Mouse (Mus musculus) midbrain, embryonic 10.5 days (tissue): Measurements from ENCODE around the gene Phf21b. TPM values are rescaled to one million over a fixed set of nuclear protein-coding genes. Genes with fewer than 3 reads are reported as not detected.

Experiments used
- DNase-seq: peaks from one replicate; pipeline ENCODE4 v3.0.0-alpha.2; 2017; ENCODE audit warnings: low spot score
- H3K27ac ChIP-seq: fragments of 300-500 bp; sonication (generic); replicated peaks from 2 replicates; pipeline ENCODE4 v1.5.1; 2016; ENCODE audit warnings: mild to moderate bottlenecking
- H3K27me3 ChIP-seq: fragments of 300-500 bp; sonication (generic); 2 replicates; pipeline ENCODE4 v1.6.1; 2016; ENCODE audit warnings: low read depth, mild to moderate bottlenecking; ENCODE audit not compliant: poor library complexity, severe bottlenecking
- H3K36me3 ChIP-seq: fragments of 300-500 bp; sonication (generic); 2 replicates; pipeline ENCODE4 v1.6.1; 2016; ENCODE audit warnings: mild to moderate bottlenecking, moderate library complexity
- H3K4me1 ChIP-seq: fragments of 300-500 bp; sonication (generic); 2 replicates; pipeline ENCODE4 v1.6.1; 2016
- H3K4me3 ChIP-seq: fragments of 300-500 bp; sonication (generic); 2 replicates; pipeline ENCODE4 v1.5.1; 2016; ENCODE audit warnings: mild to moderate bottlenecking, moderate library complexity
- H3K9me3 ChIP-seq: fragments of 300-500 bp; sonication (generic); replicated peaks from 2 replicates; pipeline ENCODE4 v1.6.1; 2016; ENCODE audit warnings: mild to moderate bottlenecking
- WGBS: fragments of 180-500 bp; shearing (Covaris S2); methylation state at CpG from one replicate; pipeline ENCODE4 v1.1.7; 2016; 5-methylcytosine and 5-hydroxymethylcytosine counted together
- polyA plus RNA-seq: library from polyadenylated mRNA; unstranded; fragments of >200 nt; fragmentation: Nextera tagmentation; extraction: Ambion mirVana; gene quantifications from 2 replicates; pipeline ENCODE4 v1.2.1, GENCODE M21; 2016

The Phf21b gene
- polyA plus RNA-seq, 1 experiment from 2014 or later: 9.5 TPM

DNA sequence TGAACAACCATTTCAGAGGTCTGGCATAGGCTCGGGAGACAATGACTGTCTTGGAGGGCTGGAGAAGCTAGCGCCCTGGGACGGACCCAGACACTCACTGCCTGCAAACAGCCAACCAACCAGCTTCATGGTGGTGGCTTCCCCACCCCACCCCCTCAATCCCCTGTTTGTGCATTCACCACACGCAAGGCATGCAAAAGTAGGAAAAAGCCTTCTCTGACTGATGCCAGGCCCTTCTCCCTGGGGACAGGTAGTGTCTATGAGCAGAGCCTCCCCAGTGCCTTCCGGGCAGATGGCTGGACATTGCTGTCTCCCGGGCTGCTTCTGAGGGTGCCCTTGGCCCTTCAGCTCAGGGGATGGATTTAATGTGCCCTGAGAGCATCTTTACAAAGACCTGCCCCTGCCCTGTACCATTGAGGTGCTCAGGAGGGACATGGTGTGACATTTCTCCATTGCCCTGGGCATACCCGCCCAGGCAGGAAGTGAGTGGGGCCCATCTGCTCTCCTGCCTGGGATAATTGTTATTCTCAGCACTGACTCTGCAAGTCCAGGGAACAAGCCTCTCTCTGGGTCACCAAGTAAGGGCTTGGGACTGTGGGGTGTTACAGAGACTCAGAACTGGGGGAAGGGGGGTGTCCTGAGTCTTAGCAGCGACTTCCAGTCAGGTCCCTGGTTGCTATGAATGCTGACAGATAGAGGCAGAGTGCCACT is 93.0 kb downstream of the Phf21b start:
- Histone ChIP-seq H3K9me3 (no peaks in the 10 kb centered on the region), H3K36me3 (no peaks in the 10 kb centered on the region), H3K27ac (peak overlapping the region; percentile 19), H3K4me3 (no peak overlapping the region), H3K4me1 (peaks cover 22% of the 10 kb centered on the region), H3K27me3 (peaks cover 10% of the 10 kb centered on the region)
- DNase-seq: no peak
- WGBS: 79% methylated on average over 8 of the region's 8 CpGs

DNA sequence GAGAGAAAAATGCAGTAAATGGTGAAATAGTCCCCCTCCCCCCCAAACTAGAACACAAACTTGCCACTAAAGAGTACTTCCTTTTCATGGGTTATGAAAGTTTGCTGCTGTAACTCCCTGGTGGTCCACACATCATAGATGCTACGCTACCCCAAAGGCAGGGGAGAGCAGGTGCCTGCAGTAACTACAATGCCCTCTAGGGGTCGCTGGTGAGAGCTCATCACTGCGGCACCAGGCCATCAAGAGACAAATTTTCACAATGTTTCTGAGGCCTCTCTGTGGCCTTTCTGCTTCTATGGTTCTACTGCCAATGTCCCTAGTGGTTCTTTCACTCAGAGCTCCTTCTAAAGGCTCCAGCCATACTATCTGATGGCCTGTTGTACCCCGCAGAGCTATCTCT is 97.4 kb downstream of the Phf21b start:
- Histone ChIP-seq H3K36me3 (no peaks in the 10 kb centered on the region), H3K4me1 (peaks cover 48% of the 10 kb centered on the region), H3K27me3 (peaks cover 37% of the 10 kb centered on the region), H3K4me3 (no peak overlapping the region), H3K27ac (no peak overlapping the region), H3K9me3 (no peaks in the 10 kb centered on the region)
- peak; percentile 70 for DNase-seq
- 30% methylated on average over 4 of the region's 4 CpGs for WGBS

DNA sequence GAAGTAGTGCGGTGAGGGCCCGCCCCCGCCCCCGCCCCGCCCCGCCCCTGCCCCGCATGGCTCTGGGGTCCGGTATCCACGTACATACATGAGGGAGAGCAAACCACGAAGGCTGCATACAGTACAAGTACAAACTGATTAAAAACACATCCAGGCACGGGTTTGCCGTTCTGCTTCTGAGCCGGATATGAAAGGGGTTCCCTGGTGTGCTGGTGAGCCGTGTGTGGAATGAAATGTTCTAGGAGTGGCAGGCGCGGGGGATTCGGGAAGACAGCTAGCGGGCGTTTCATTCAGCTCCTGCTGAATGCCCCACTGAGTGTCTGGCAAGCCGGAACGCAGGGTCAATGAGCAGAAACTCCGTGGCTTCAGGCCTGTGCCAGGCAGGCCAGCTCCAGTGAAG is 99.4 kb downstream of the Phf21b start:
- Histone ChIP-seq H3K27me3 (peaks cover 37% of the 10 kb centered on the region), H3K4me3 (peak overlapping the region; percentile 54), H3K36me3 (no peaks in the 10 kb centered on the region), H3K27ac (peak overlapping the region; percentile 61; the same call in 1 of the 2 replicates), H3K9me3 (no peaks in the 10 kb centered on the region), H3K4me1 (peaks cover 43% of the 10 kb centered on the region)
- WGBS: 1% methylated on average over 22 of the region's 22 CpGs
- peak; percentile 52 for DNase-seq

DNA sequence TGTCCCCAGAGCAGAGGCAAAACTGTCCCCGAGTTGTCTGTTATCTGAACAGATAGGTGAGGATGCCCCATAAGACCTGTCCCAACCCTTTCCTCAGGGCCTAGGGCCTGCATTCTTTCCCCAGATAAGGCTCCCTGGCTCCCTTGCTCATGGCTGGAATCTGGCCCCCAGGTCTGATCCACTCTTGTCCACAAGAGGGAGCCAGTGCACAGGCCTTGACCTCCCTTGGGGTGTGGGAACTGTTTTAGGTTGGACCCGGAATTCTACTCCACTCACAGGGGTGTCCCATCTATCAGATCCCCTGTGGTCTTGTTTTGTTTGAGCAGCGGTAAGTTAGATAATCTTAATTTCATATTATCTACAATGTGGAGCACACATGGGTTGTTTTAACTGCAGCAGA is 100.9 kb downstream of the Phf21b start:
- no peak overlapping the region for H3K4me3 ChIP-seq
- no peak overlapping the region for H3K27ac ChIP-seq
- H3K4me1 ChIP-seq: peaks cover 43% of the 10 kb centered on the region
- H3K36me3 ChIP-seq: no peaks in the 10 kb centered on the region
- H3K9me3 ChIP-seq: no peaks in the 10 kb centered on the region
- 12% methylated on average over 3 of the region's 3 CpGs for WGBS
- peak; percentile 83 for DNase-seq
- H3K27me3 ChIP-seq: peaks cover 37% of the 10 kb centered on the region

DNA sequence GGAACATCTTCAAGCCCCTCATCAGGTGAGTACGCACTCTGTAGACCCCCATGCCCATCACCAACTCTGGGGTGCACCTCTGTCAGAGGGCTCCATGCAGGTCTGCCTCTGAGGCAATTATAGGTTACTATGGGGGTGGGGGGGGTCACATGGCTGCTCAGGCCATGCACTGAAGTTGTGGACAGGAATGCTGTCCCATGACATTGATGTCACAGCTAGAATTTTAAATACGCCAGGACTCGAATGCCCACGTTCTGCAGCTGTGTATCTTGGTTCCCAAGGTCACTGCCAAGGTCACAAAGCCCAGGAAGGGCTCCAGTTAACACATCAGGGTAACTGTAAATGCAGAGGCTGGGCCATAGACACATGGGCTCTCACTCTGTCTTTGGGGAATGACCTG is 110.0 kb downstream of the Phf21b start:
- H3K27ac ChIP-seq: no peak overlapping the region
- H3K4me3 ChIP-seq: no peak overlapping the region
- no peaks in the 10 kb centered on the region for H3K9me3 ChIP-seq
- no peak for DNase-seq
- H3K27me3 ChIP-seq: no peaks in the 10 kb centered on the region
- H3K4me1 ChIP-seq: peaks cover 11% of the 10 kb centered on the region
- H3K36me3 ChIP-seq: no peaks in the 10 kb centered on the region
- 93% methylated on average over 4 of the region's 4 CpGs for WGBS

DNA sequence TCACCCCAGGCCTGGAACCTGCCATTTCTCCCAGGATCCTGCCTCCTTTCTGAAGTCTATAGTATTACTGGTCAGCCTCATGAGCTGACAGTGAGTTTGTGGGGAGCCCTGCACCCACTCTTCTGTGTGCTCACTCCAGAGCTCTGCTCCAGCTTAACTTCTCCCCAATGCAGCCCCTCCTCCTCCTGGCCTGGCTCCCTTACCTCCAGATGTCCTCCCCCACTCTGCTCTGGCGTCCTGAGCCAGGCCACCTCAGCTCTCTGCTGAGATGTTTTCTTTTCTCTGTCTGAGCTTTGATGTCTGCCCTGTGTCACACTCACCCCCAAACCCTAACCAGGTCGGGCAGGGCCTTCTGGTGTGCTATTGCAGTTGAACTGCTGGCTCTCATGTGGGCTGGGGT is 111.5 kb downstream of the Phf21b start:
- Histone ChIP-seq H3K27ac (no peak overlapping the region; the same call in 1 of the 2 replicates), H3K27me3 (no peaks in the 10 kb centered on the region), H3K4me3 (no peak overlapping the region), H3K4me1 (peaks cover 11% of the 10 kb centered on the region), H3K36me3 (no peaks in the 10 kb centered on the region), H3K9me3 (no peaks in the 10 kb centered on the region)
- 22% methylated on average over 2 of the region's 2 CpGs for WGBS
- DNase-seq: no peak

DNA sequence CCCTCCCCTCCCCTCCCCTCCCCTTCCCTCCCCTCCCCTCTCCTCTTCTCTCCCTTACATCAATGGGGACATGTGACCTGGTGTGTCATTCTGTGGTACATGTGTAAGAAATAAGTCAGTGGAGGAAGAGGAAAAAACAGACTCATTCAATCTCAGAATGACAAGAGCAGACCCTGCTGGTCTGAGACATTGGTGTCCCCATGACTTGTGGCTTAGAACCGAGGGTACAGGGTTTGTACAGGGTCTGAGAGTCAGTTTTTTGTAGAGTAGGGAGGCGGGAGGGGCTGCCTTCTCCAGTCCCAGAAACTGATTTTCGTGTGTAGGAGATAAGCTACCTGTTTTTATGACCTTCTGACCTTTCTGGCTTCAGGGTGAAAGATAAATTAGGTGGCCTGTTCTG is 112.5 kb downstream of the Phf21b start:
- Histone ChIP-seq H3K36me3 (no peaks in the 10 kb centered on the region), H3K4me3 (no peak overlapping the region), H3K27ac (no peak overlapping the region), H3K4me1 (peaks cover 11% of the 10 kb centered on the region), H3K9me3 (no peaks in the 10 kb centered on the region), H3K27me3 (no peaks in the 10 kb centered on the region)
- 28% methylated on average over 3 of the region's 3 CpGs for WGBS
- DNase-seq: no peak

DNA sequence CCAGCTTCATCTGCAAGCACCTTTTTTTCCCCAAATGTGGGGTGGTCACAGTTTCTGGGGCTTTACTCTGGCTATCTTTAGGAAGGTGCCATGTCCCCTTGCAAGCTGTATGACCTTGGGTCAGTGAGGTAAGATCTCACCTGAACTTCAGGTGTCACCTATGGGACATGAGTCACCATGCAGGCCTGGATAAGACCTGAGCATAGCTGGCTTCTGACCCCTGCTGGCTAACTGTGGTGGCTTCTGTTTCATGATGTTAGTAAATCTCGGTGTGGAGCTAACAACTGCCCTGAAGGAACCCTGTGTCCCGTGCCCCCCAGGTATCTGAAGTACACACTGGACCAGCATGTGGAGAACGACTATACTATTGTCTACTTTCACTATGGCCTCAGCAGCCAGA is 114.3 kb downstream of the Phf21b start:
- Histone ChIP-seq H3K9me3 (no peaks in the 10 kb centered on the region), H3K4me3 (no peak overlapping the region), H3K36me3 (no peaks in the 10 kb centered on the region), H3K27me3 (no peaks in the 10 kb centered on the region), H3K27ac (no peak overlapping the region), H3K4me1 (peaks cover 21% of the 10 kb centered on the region)
- 86% methylated on average over 3 of the region's 3 CpGs for WGBS
- DNase-seq: no peak

DNA sequence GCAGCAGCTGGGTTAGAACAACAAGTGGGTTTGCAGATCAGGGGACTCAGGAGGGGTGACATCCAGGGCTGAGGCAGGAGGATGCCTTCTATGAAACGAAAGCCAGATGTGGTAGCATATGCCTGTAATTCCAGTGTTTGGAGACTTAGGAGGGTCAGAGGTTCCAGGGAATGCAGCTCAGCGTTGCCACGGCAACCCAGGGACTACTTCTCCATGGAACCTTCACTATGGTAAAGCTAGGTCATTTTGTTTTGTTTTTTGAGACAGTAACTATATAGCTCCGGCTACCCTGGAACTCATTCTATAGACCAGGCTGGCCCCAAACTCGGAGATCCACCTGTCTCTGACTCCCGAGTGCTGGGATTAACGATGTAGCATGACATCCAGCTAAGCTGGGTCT is 117.6 kb downstream of the Phf21b start:
- peak; percentile 20 for DNase-seq
- WGBS: 89% methylated on average over 7 of the region's 7 CpGs
- Histone ChIP-seq H3K4me3 (no peak overlapping the region), H3K36me3 (no peaks in the 10 kb centered on the region), H3K27me3 (no peaks in the 10 kb centered on the region), H3K4me1 (peaks cover 13% of the 10 kb centered on the region), H3K9me3 (no peaks in the 10 kb centered on the region), H3K27ac (no peak overlapping the region)

DNA sequence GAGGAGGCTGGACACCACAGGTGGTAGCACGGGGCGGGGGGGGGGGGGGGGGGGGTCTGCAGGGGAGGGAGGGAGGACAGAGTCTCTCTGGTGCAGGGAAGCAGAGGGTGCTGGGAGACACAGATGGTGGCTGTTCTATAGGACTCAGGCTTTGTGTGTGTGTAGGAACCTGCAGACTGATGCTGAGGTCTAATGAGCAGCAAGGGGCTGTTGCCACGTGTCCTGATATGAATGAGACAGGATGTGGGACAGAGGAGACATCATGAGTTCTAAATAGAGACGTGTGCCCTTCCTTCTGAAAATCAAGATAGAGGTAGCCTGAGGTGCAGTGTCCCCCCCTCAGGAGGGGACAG is 118.9 kb downstream of the Phf21b start:
- WGBS: 65% methylated on average over 2 of the region's 4 CpGs
- no peaks in the 10 kb centered on the region for H3K9me3 ChIP-seq
- H3K4me1 ChIP-seq: peaks cover 18% of the 10 kb centered on the region
- no peaks in the 10 kb centered on the region for H3K27me3 ChIP-seq
- no peak for DNase-seq
- no peaks in the 10 kb centered on the region for H3K36me3 ChIP-seq
- no peak overlapping the region for H3K4me3 ChIP-seq
- H3K27ac ChIP-seq: no peak overlapping the region

DNA sequence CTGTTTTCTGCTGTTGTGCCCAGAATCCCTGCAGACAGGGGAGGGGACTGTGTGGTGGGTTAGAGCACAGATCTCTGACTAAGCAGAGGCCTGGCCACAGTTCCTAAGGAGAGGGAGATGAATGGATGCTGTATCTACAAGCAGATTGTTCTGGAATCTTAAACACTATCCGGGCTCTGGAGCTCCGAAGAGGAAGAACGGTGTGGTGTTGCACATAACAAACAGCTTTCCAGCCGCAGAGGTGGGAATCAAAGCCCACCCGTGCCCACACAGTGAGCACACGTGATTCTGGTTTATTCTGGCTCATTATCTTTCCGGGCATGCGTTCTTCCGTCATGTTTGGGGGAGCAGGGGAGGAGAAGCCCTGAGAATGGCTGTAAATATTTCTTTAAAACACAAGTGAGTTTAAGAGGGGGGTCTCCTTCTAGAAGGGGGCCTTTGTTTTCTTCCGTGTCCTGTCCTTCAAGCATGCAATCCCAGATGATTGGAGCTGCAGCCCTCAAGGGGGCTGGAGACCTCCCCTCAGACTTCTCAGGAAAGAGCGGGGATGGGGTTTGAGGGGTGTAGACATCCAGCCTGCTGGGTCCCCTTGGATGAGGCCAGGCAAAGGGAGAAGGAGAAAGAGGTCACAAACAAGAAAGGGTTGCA is 119.4 kb downstream of the Phf21b start:
- H3K4me1 ChIP-seq: peaks cover 19% of the 10 kb centered on the region
- DNase-seq: no peak
- no peaks in the 10 kb centered on the region for H3K27me3 ChIP-seq
- H3K4me3 ChIP-seq: no peak overlapping the region
- no peak overlapping the region; the same call in 1 of the 2 replicates for H3K27ac ChIP-seq
- H3K36me3 ChIP-seq: no peaks in the 10 kb centered on the region
- H3K9me3 ChIP-seq: no peaks in the 10 kb centered on the region
- WGBS: 80% methylated on average over 11 of the region's 11 CpGs
